Mouse (Mus musculus) thymus, postnatal 0 days (tissue): ENCODE measurements at regions not wholly inside any gene's neighbourhood (a gene's known extent, or its start where the extent isn't known, plus 50 kb on each side); places are given as distances from the start of the nearest gene placed in this dataset.

Source experiments
- DNase-seq: peaks from one replicate; pipeline ENCODE4 v3.0.0-alpha.2; 2015; ENCODE audit warnings: low spot score

GRCm38 (mm10) chr7:68686396-68687139, 62.5 kb downstream of the Arrdc4 start:
- DNase-seq: no peak

GRCm38 (mm10) chr7:68682929-68683643, 66.0 kb downstream of the Arrdc4 start:
- no peak for DNase-seq

GRCm38 (mm10) chr7:68682318-68682728, 66.7 kb downstream of the Arrdc4 start:
- no peak for DNase-seq

GRCm38 (mm10) chr7:68679770-68680169, 69.3 kb downstream of the Arrdc4 start:
- no peak for DNase-seq

- no peak for DNase-seq
Observed at GRCm38 (mm10) chr7:68667790-68668732, 81.0 kb downstream of the Arrdc4 start.

- DNase-seq: no peak
Observed at GRCm38 (mm10) chr7:68667215-68667614, 81.8 kb downstream of the Arrdc4 start.

- DNase-seq: no peak
Observed at GRCm38 (mm10) chr7:68656354-68656753, 92.7 kb downstream of the Arrdc4 start.

GRCm38 (mm10) chr7:68653534-68653933, 95.5 kb downstream of the Arrdc4 start:
- DNase-seq: no peak

- DNase-seq: no peak
Observed at GRCm38 (mm10) chr7:68651418-68651817, 97.6 kb downstream of the Arrdc4 start.

GRCm38 (mm10) chr7:68637556-68638215, 111.4 kb downstream of the Arrdc4 start:
- DNase-seq: no peak

GRCm38 (mm10) chr7:68621080-68621479, 128.0 kb downstream of the Arrdc4 start:
- DNase-seq: no peak

- DNase-seq: no peak
Observed at GRCm38 (mm10) chr7:68610499-68610898, 138.5 kb downstream of the Arrdc4 start.

- no peak for DNase-seq
Observed at GRCm38 (mm10) chr7:68607170-68607569, 141.9 kb downstream of the Arrdc4 start.

GRCm38 (mm10) chr7:68606278-68606677, 142.8 kb downstream of the Arrdc4 start:
- DNase-seq: no peak

- DNase-seq: no peak
Observed at GRCm38 (mm10) chr7:68603711-68604110, 145.3 kb downstream of the Arrdc4 start.

- no peak for DNase-seq
Observed at GRCm38 (mm10) chr7:68602003-68602402, 147.0 kb downstream of the Arrdc4 start.

- DNase-seq: no peak
Observed at GRCm38 (mm10) chr7:68594017-68594386, 155.0 kb downstream of the Arrdc4 start.

- no peak for DNase-seq
Observed at GRCm38 (mm10) chr7:68593344-68594016, 155.6 kb downstream of the Arrdc4 start.

GRCm38 (mm10) chr7:68582540-68583325, 166.3 kb downstream of the Arrdc4 start:
- DNase-seq: no peak

- DNase-seq: peak; percentile 27
Observed at GRCm38 (mm10) chr7:68580650-68581049, 168.4 kb downstream of the Arrdc4 start.
